Mouse (Mus musculus): Measurements from ENCODE around the gene Pkp2. TPM values are rescaled to one million over a fixed set of nuclear protein-coding genes. Genes with fewer than 3 reads are reported as not detected.
"Not testable (repeated sequence)": the region's sequence is repeated elsewhere in the genome, so short reads cannot be mapped to it uniquely, and the experiment has no call there.

Pkp2 gene
- polyA plus RNA-seq, 1 experiment from 2014 or later = 2.4 TPM

GRCm38 (mm10) chr16:16222651-16223050, 9.5 kb downstream of the Pkp2 start:
- H3K9me3 ChIP-seq (ENCODE audit: control insufficient read depth, low read length) = no peaks in the 10 kb centered on the region
- H3K27me3 ChIP-seq (ENCODE audit: control insufficient read depth, insufficient read depth, low read length) = no peaks in the 10 kb centered on the region
- H3K4me3 ChIP-seq (replicated peaks; ENCODE audit: low read length) = no peak overlapping the region
- H3K4me2 ChIP-seq (replicated peaks) = no peak overlapping the region
- ATAC-seq (ENCODE audit: low FRiP score) = no peak
- no peak overlapping the region for H3K9ac ChIP-seq
- no peaks in the 10 kb centered on the region for H3K4me1 ChIP-seq (replicated peaks; ENCODE audit: control insufficient read depth, insufficient read depth, low read length)
- no peak for DNase-seq (ENCODE audit: low spot score)
- H3K36me3 ChIP-seq (replicated peaks; ENCODE audit: control insufficient read depth, insufficient read depth) = no peaks in the 10 kb centered on the region
- no peak overlapping the region for H3K27ac ChIP-seq
- WGBS = 70% methylated on average over 1 of the region's 1 CpGs

DNA sequence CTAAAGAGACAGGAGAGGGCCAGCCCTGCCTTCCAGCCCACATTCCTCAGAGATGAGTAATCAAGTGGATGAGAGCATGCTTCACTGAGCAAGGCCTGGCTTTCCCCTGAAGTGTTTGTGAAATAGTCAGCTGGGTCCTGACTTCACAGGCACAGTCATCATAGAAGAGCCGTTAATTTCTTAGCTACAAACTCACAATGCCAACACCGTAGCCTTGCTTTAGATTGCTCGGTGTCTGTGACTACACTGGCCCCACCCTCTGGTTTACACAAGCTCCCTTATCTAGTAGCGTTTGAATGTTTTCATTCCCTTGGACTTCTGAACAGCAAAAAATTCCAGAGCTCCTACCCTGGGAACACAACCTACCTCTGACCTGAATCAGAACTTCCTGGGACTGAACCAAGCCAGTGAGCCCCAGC, 11.4 kb downstream of the Pkp2 start:
- H3K4me3 ChIP-seq (replicated peaks; ENCODE audit: low read length) = no peak overlapping the region
- DNase-seq (ENCODE audit: low spot score) (no peak), ATAC-seq (ENCODE audit: low FRiP score) (no peak)
- H3K36me3 ChIP-seq (replicated peaks; ENCODE audit: control insufficient read depth, insufficient read depth) = no peaks in the 10 kb centered on the region
- no peak overlapping the region for H3K27ac ChIP-seq
- 13% methylated on average over 4 of the region's 4 CpGs for WGBS
- H3K4me1 ChIP-seq (replicated peaks; ENCODE audit: control insufficient read depth, insufficient read depth, low read length) = no peaks in the 10 kb centered on the region
- H3K4me2 ChIP-seq (replicated peaks) = no peak overlapping the region
- H3K9ac ChIP-seq = no peak overlapping the region
- no peaks in the 10 kb centered on the region for H3K27me3 ChIP-seq (ENCODE audit: control insufficient read depth, insufficient read depth, low read length)
- H3K9me3 ChIP-seq (ENCODE audit: control insufficient read depth, low read length) = no peaks in the 10 kb centered on the region

DNA sequence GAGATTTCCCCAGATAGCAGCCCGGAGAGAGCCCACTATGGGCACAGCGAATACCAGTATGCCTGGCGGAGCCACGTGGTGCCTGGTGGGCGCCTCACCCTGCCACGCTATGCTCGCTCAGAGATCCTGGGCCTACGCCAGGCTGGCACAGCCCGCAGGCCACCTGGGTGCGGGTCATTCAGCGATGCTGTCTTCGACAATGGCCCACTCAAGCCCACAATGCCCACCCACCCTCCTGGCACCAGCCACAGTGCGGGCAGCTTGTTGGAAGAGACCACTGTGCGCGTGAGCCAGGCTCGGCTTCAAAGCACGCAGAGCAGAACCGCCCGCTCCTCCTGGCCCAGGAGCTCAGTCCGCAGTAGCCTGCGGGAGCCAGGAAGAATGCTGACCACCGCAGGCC, 12.7 kb downstream of the Pkp2 start:
- 87% methylated on average over 22 of the region's 22 CpGs for WGBS
- Histone ChIP-seq H3K9ac (no peak overlapping the region), H3K36me3 (replicated peaks; ENCODE audit: control insufficient read depth, insufficient read depth) (no peaks in the 10 kb centered on the region), H3K4me2 (replicated peaks) (no peak overlapping the region), H3K4me3 (replicated peaks; ENCODE audit: low read length) (no peak overlapping the region), H3K27me3 (ENCODE audit: control insufficient read depth, insufficient read depth, low read length) (no peaks in the 10 kb centered on the region), H3K27ac (no peak overlapping the region), H3K9me3 (ENCODE audit: control insufficient read depth, low read length) (no peaks in the 10 kb centered on the region), H3K4me1 (replicated peaks; ENCODE audit: control insufficient read depth, insufficient read depth, low read length) (no peaks in the 10 kb centered on the region)
- DNase-seq (ENCODE audit: low spot score) (no peak), ATAC-seq (ENCODE audit: low FRiP score) (peak; percentile 68; the same call in 1 of the 2 replicates)

DNA sequence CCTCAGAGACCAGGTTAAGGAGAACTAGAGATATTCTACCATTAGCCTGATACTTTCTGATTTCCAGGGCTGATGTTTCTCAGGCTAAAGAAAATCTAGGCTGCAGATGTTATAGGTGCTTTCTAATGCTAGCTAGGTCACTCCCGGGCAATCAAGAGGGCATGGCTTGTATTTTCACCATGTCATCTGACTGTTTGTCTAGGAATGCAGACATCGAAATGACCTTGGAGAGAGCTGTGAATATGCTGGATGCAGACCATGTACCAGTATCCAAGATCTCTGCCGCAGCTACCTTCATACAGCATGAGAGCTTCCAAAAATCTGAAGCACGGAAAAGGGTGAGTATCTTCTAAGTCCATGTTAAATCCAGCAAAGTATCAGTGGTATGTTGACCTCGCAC, 17.3 kb downstream of the Pkp2 start:
- DNase-seq (ENCODE audit: low spot score) = no peak
- Histone ChIP-seq H3K9ac (no peak overlapping the region), H3K9me3 (ENCODE audit: control insufficient read depth, low read length) (no peaks in the 10 kb centered on the region), H3K27ac (no peak overlapping the region), H3K4me3 (replicated peaks; ENCODE audit: low read length) (no peak overlapping the region), H3K4me2 (replicated peaks) (no peak overlapping the region), H3K4me1 (replicated peaks; ENCODE audit: control insufficient read depth, insufficient read depth, low read length) (no peaks in the 10 kb centered on the region), H3K36me3 (replicated peaks; ENCODE audit: control insufficient read depth, insufficient read depth) (no peaks in the 10 kb centered on the region), H3K27me3 (ENCODE audit: control insufficient read depth, insufficient read depth, low read length) (no peaks in the 10 kb centered on the region)
- WGBS = 96% methylated on average over 5 of the region's 5 CpGs
- no peak for ATAC-seq (ENCODE audit: low FRiP score)

- no peak overlapping the region for H3K27ac ChIP-seq
- no peak for ATAC-seq (ENCODE audit: low FRiP score)
- 98% methylated on average over 2 of the region's 2 CpGs for WGBS
- H3K9me3 ChIP-seq (ENCODE audit: control insufficient read depth, low read length) = no peaks in the 10 kb centered on the region
- DNase-seq (ENCODE audit: low spot score) = no peak
- no peak overlapping the region for H3K4me2 ChIP-seq (replicated peaks)
- H3K36me3 ChIP-seq (replicated peaks; ENCODE audit: control insufficient read depth, insufficient read depth) = no peaks in the 10 kb centered on the region
- no peaks in the 10 kb centered on the region for H3K27me3 ChIP-seq (ENCODE audit: control insufficient read depth, insufficient read depth, low read length)
- no peak overlapping the region for H3K9ac ChIP-seq
- no peak overlapping the region for H3K4me3 ChIP-seq (replicated peaks; ENCODE audit: low read length)
- no peaks in the 10 kb centered on the region for H3K4me1 ChIP-seq (replicated peaks; ENCODE audit: control insufficient read depth, insufficient read depth, low read length)
Measured at GRCm38 (mm10) chr16:16233919-16234318, 20.8 kb downstream of the Pkp2 start.

DNA sequence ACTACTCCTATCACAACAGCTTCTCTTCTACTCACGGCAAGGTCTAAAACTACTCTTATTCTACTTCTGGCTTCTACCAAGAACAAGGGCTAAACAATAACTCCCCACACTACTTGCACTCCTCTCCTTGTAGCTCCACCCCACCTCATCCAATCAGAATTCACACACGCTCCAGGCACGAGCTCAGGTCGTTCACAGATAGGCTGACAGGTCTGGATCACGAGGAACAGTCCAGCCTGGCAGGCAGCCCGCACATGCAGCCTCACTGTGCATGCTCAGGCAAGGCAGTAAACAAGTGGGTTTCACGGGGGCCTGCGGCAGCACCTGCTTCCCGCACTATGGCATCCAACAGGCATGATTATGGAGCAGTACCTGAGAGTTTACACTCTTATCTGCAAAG, 23.6 kb downstream of the Pkp2 start:
- H3K9me3 ChIP-seq (ENCODE audit: control insufficient read depth, low read length); H3K4me3 ChIP-seq (replicated peaks; ENCODE audit: low read length); H3K9ac ChIP-seq; H3K4me2 ChIP-seq (replicated peaks); H3K27me3 ChIP-seq (ENCODE audit: control insufficient read depth, insufficient read depth, low read length); ATAC-seq (ENCODE audit: low FRiP score); H3K4me1 ChIP-seq (replicated peaks; ENCODE audit: control insufficient read depth, insufficient read depth, low read length); H3K36me3 ChIP-seq (replicated peaks; ENCODE audit: control insufficient read depth, insufficient read depth); DNase-seq (ENCODE audit: low spot score); H3K27ac ChIP-seq: not testable (repeated sequence)
- whole genome bisulfite sequencing = 89% methylated on average over 9 of the region's 9 CpGs

DNA sequence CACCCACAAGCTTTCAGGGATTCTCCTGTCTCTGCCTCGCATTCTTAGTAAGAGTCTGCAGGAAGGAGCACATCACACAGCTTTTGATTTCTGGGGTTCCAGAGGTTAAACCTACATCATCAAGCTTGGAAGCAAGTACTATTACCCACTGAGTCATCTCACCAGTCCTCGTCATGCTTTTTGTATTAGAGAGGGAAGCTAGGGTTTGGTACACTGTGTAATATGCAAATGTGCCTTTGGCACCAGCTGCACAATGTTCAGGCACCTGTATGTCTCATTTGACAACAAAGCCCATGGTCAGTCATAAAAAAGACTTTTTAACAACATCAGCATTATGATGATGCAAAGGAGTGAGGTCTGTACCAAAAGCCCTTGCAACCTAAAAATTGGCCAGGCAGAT, 25.2 kb downstream of the Pkp2 start:
- Histone ChIP-seq H3K4me1 (replicated peaks; ENCODE audit: control insufficient read depth, insufficient read depth, low read length) (no peaks in the 10 kb centered on the region), H3K4me2 (replicated peaks) (no peak overlapping the region), H3K27me3 (ENCODE audit: control insufficient read depth, insufficient read depth, low read length) (no peaks in the 10 kb centered on the region), H3K27ac (no peak overlapping the region), H3K4me3 (replicated peaks; ENCODE audit: low read length) (no peak overlapping the region), H3K9ac (no peak overlapping the region), H3K9me3 (ENCODE audit: control insufficient read depth, low read length) (no peaks in the 10 kb centered on the region), H3K36me3 (replicated peaks; ENCODE audit: control insufficient read depth, insufficient read depth) (no peaks in the 10 kb centered on the region)
- DNase-seq (ENCODE audit: low spot score) (no peak), ATAC-seq (ENCODE audit: low FRiP score) (no peak)
- 85% methylated on average over 2 of the region's 2 CpGs for WGBS

DNA sequence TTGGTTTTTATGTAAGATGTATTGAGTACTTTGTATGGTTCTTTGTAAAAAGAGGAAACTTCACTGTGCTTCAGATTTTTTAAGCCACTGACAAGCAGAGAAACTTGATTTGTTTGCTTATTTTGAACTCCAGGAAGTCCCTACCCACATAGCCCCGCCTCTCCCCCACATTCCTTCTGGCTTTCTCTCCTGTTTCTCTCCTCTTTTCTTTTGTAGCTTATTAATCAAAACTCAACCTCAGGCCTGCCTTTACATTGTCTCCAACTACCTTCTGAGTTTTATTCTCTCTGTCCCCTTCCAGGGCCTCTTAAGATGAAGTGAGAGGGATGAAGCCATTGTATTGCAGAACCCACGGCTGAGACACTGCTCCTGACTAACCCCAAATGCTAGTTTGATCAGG, 31.6 kb downstream of the Pkp2 start:
- H3K4me1 ChIP-seq (replicated peaks; ENCODE audit: control insufficient read depth, insufficient read depth, low read length) = no peaks in the 10 kb centered on the region
- H3K36me3 ChIP-seq (replicated peaks; ENCODE audit: control insufficient read depth, insufficient read depth) = no peaks in the 10 kb centered on the region
- H3K27ac ChIP-seq = no peak overlapping the region
- 65% methylated on average over 2 of the region's 2 CpGs for WGBS
- H3K27me3 ChIP-seq (ENCODE audit: control insufficient read depth, insufficient read depth, low read length) = no peaks in the 10 kb centered on the region
- ATAC-seq (ENCODE audit: low FRiP score) = no peak
- H3K9ac ChIP-seq = no peak overlapping the region
- no peaks in the 10 kb centered on the region for H3K9me3 ChIP-seq (ENCODE audit: control insufficient read depth, low read length)
- no peak overlapping the region for H3K4me2 ChIP-seq (replicated peaks)
- H3K4me3 ChIP-seq (replicated peaks; ENCODE audit: low read length) = no peak overlapping the region
- no peak for DNase-seq (ENCODE audit: low spot score)

DNA sequence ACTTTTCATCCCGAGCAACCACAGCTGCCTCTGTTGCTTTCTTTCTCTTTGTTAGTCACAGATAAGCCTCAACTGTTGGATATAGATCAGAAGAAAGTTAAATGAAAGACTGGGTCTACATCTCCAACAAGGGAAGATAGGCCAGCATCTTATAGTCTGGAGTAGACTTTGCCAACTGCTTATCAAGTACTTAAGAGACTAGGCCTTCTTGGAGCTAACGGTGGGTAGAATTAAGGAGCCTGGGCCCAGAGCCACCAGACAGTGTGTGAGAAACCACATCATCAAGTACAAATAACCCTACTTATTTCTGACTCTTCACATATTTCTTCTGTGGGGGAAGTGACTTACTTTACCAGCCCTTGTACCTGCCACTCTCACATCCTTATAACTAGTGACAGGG, 37.4 kb downstream of the Pkp2 start:
- no peaks in the 10 kb centered on the region for H3K9me3 ChIP-seq (ENCODE audit: control insufficient read depth, low read length)
- H3K27me3 ChIP-seq (ENCODE audit: control insufficient read depth, insufficient read depth, low read length) = no peaks in the 10 kb centered on the region
- H3K4me1 ChIP-seq (replicated peaks; ENCODE audit: control insufficient read depth, insufficient read depth, low read length) = no peaks in the 10 kb centered on the region
- ATAC-seq (ENCODE audit: low FRiP score) (no peak), DNase-seq (ENCODE audit: low spot score) (no peak)
- WGBS = 85% methylated on average over 2 of the region's 2 CpGs
- H3K4me3 ChIP-seq (replicated peaks; ENCODE audit: low read length) = no peak overlapping the region
- no peak overlapping the region for H3K9ac ChIP-seq
- H3K4me2 ChIP-seq (replicated peaks) = no peak overlapping the region
- H3K27ac ChIP-seq = no peak overlapping the region
- H3K36me3 ChIP-seq (replicated peaks; ENCODE audit: control insufficient read depth, insufficient read depth) = no peaks in the 10 kb centered on the region

DNA sequence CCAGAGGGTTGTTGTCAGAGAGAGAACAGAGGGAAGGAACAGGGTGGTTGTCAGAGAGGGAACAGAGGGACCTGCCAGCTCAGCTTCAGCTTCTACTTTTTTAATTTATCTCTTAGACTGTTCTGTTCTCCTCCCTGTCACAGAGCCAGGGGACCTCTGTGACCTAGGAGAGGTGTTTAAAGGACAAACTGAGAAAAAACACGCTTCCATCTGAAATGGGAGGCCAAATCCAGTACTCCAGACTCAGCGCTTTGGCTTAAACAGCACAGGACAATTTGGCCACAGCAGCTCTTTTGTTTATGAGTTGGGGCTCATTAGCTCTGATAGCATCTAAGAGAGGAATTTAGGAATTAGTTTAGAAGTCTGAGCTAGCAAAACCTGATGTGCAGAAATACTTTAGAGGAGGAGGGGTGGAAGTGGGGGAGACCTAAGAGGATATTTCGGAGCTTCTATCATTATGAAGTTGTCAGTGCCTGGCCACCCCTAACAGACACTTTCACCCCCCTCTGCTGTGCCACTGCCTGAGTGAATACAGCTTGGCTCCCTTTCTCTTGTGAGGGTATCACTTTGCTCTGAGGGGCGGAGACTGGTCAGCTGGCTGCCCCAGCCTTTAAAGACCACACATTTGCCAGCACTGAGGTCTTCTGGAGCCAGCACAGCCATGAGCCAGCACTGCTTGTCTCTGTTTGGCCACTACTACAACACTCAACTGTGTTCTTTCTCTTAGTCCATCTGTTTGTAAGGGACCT, 40.4 kb downstream of the Pkp2 start:
- Histone ChIP-seq H3K36me3 (replicated peaks; ENCODE audit: control insufficient read depth, insufficient read depth) (no peaks in the 10 kb centered on the region), H3K9ac (no peak overlapping the region), H3K4me2 (replicated peaks) (no peak overlapping the region), H3K27me3 (ENCODE audit: control insufficient read depth, insufficient read depth, low read length) (no peaks in the 10 kb centered on the region), H3K4me3 (replicated peaks; ENCODE audit: low read length) (no peak overlapping the region), H3K4me1 (replicated peaks; ENCODE audit: control insufficient read depth, insufficient read depth, low read length) (no peaks in the 10 kb centered on the region), H3K27ac (no peak overlapping the region), H3K9me3 (ENCODE audit: control insufficient read depth, low read length) (no peaks in the 10 kb centered on the region)
- 38% methylated on average over 4 of the region's 4 CpGs for WGBS
- peak; percentile 51; the same call in 1 of the 2 replicates for ATAC-seq (ENCODE audit: low FRiP score)
- no peak for DNase-seq (ENCODE audit: low spot score)

Measured in hindbrain, embryonic 14.5 days (tissue).